Mouse (Mus musculus): ENCODE measurements around the gene Fhdc1. TPM values are rescaled to one million over a fixed set of nuclear protein-coding genes. Genes with fewer than 3 reads are reported as not detected.

Gene Fhdc1
- total RNA-seq, 2 experiments from 2014 or later = 0.09 to 0.73 TPM

- no peak for ATAC-seq (ENCODE audit: poor library complexity, severe bottlenecking)
These were observed 5.1 kb downstream of the Fhdc1 start for GRCm38 (mm10) chr3:84474981-84475775.

GRCm38 (mm10) chr3:84474398-84474797 lies 5.8 kb downstream of the Fhdc1 start:
- no peak for ATAC-seq (ENCODE audit: poor library complexity, severe bottlenecking)

DNA sequence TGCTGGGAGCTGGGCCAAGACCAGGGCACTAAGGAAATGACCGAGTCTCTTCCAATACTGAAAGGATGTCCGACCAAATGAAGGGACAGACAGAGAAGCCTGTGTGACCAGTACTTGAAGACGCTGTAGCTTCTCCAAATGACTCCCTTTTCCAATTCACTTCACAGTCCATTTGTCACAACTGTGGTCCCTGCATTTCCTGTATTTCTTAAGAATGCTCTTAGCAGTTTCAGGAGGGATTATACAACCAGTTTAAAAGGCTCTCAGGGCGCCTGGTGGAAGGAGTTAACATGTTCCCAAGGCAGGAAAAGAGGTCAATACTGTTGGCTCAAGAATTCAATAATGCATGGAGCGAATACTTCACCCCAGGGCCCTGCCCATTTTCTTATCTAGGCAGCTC lies 7.3 kb downstream of the Fhdc1 start:
- ATAC-seq (ENCODE audit: poor library complexity, severe bottlenecking) = no peak

- ATAC-seq (ENCODE audit: poor library complexity, severe bottlenecking) = no peak
These were observed 7.7 kb downstream of the Fhdc1 start for GRCm38 (mm10) chr3:84472527-84472926.

- peak; percentile 47 for ATAC-seq (ENCODE audit: poor library complexity, severe bottlenecking)
These were observed 9.1 kb downstream of the Fhdc1 start for GRCm38 (mm10) chr3:84471146-84471545.

DNA sequence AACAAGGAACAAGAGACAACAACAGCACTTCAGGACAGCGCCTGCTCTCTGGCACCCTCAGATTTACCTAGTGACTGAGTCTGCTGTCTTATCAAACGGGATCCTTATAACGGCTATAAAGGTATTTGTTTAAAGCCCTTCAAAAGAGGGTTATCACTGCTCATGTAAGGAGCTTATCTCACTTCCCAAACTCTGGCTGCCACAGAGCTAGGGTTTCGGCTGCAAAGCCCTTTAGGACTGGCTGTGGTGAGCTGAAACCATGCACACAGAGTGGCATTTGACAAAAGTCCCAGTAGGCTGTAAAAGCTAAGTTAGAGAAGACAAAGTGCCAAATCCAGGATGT lies 12.1 kb downstream of the Fhdc1 start:
- no peak for ATAC-seq (ENCODE audit: poor library complexity, severe bottlenecking)

GRCm38 (mm10) chr3:84467419-84468110 lies 12.7 kb downstream of the Fhdc1 start:
- no peak for ATAC-seq (ENCODE audit: poor library complexity, severe bottlenecking)

DNA sequence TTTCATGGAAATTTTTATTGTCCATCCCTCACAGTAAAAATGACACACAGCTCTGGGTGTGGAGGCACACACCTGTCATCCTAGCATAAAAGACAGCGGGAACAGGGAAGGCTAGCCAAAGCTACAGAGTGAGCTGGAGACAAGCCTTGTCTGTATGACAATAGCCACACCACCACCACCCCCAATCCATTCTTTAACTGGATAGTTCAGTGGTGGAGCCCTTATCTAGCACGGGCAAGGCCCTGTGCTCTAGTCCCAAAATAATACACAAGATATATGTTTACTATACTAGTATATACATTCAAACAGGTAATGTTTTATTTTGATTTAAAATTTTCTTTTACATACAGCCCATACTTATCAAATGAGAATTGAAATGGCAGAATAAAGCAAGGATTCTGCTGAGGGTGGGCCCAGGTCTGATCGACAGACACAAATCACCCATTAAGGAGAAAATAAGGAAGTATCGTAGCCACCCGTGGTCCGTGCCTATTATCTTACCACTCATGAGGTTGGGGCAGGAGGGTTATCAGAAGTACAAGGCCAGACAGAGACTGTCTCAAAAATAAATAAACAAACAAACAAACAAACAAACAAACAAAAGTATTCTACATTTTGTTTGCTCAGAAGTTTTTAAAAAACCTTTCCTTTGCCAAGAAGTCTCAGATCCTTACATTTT lies 14.3 kb downstream of the Fhdc1 start:
- no peak for ATAC-seq (ENCODE audit: poor library complexity, severe bottlenecking)

DNA sequence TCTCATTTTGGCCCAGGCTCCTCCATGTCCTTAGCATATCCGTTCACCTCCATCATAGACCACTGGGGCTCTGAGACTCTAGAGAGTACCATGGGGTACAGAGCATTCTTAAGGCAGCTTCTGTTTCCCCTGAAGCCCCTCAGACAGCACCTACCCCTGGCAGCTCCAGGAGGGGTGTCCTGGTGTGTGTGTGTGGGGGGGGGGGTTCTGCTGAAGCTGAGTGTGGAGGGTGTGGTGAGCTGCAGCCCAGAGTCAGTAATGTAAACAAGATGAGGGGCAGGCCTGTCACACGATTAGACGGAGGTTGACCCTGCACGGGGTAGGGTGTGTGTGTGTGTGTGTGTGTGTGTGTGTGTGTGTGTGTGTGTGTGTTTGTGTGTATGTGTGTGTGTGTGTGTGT lies 18.5 kb downstream of the Fhdc1 start:
- ATAC-seq (ENCODE audit: poor library complexity, severe bottlenecking) = no peak

GRCm38 (mm10) chr3:84460952-84461351 lies 19.3 kb downstream of the Fhdc1 start:
- ATAC-seq (ENCODE audit: poor library complexity, severe bottlenecking) = peak; percentile 85

DNA sequence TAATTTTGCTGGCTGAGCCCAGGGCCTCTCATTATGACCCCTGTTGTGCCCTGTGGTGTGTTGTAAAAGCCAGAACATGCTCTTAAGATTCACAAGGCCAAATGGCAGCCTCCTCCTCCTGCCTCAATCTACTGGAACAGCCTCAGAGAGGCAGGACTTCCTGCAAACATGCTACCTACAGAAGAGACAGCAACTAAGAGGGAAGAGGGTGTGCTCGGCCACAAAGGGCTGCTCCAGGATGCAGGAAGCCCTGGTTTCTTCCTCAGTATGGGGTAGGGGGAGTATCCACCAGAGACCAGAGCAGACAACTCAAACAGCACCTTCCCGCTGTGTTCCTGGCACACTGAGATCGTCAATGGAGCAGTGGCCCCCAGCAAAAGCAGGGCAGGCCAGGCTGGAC lies 19.7 kb downstream of the Fhdc1 start:
- ATAC-seq (ENCODE audit: poor library complexity, severe bottlenecking) = peak; percentile 22

GRCm38 (mm10) chr3:84455733-84456417 lies 24.4 kb downstream of the Fhdc1 start:
- peak; percentile 50; the same call in 1 of the 2 replicates for ATAC-seq (ENCODE audit: poor library complexity, severe bottlenecking)

DNA sequence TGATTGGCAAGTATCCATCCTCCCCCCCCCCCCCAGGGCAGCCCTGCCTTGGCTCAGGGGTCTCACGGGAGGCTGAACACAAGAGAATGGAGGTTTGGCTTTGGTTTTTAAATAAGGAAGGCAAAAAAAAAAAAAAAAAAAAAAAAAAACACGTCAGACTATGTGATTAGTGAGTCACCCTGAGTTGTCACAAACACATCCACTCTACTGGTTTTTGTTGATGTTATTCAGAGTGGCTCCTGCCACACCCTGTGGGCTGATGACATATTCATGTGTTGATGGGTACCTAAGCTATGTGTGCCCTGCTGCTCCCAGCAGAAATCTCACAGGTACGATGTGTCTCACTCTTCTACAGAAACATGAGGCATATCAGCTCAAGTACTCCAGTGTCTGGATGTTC lies 29.6 kb downstream of the Fhdc1 start:
- no peak for ATAC-seq (ENCODE audit: poor library complexity, severe bottlenecking)

DNA sequence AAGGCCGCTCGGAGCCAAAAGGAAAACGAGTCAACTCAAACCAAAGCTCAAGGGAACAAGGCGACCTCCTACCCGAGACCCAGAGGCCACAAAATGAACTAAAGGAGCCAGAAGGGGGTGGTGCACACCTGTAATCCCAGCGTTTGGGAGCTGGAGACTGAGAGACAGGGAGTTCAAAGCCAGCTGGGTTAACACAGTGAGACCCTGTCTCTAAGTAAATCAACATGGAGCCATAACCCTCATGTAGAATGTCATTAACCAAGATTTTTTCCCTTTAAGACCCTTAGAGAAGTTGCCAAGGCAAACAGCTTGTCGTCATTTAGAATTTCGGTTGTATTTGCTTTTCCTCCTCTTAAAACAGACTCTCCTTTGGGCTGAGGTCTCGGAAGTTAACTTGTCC lies 31.2 kb downstream of the Fhdc1 start:
- no peak for ATAC-seq (ENCODE audit: poor library complexity, severe bottlenecking)

- no peak for ATAC-seq (ENCODE audit: poor library complexity, severe bottlenecking)
These were observed 32.4 kb downstream of the Fhdc1 start for GRCm38 (mm10) chr3:84447803-84448202.

DNA sequence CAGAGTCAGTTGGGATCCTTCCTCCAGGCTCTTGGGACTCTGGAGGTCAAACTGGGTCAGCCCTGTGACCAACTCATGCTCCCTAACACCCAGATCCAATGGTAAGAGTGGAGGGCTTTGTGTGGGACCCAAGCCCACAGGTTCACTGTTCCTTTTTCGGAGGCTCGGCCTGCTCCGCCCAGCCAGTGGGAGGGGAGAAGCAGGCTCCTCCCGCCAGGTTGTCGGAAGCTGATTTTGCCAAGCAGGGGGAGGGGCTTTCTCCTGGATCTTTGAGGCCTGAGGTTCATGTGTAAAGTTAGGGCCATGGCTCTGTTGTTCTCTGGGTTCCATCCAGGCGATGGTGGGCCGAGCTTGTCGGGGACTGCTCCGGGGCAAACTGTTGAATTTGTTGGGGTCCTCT lies 34.4 kb downstream of the Fhdc1 start:
- no peak for ATAC-seq (ENCODE audit: poor library complexity, severe bottlenecking)

DNA sequence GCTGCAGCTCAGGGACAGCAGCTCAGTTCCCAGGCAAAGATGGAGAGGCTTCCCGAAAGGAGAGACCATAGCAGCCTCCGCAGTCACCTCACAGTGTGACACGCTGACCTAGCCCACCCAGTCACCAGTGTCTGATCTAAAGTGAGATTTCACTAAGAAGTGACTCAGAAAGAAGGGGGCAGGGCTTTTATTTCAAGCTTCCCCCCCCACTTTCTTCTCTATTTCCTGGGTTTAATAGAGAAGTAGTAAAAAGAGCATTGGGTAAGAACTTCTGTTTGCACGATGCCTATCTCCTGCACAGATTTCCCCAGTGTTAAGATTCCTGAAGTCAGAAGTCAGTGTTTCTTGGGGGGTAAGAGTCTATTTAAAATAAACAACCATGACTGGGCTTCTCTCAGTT lies 37.3 kb downstream of the Fhdc1 start:
- peak; percentile 62 for ATAC-seq (ENCODE audit: poor library complexity, severe bottlenecking)

DNA sequence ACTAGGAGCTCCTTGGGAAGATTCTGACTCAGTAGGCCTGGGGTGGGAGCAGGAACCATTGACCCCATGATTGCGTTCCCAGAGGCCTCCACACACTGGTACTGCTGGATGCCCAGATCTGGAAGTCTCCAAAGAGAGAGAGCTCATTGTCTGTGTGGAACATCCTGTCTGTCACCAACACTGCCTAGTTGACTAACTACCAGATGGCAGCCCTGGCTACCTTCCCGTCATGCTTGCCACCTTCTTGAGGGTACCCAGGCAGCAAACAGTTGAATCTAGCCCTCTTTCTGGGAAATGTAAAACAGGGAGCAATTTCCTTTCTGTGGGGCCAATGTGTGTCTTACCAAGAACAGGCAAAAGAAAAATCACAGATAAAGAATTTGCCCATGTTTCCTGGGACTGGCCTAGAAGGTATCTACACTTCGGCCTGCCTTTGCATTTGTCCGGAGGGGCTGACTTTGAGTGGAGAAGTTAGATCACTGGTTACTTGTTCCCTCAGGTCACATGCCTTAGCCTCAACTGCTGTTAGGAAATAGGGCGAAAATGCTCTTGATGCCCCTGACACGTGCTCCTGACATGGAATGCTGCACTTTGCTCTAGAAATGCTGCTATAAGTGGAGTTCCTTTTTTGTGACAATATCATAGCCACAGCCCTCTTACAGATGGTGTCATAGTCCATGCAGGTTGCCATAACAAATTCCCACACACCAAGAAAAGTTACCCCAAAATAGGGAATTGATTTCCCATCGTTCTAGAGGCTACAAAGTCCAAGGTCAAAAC lies 40.6 kb downstream of the Fhdc1 start:
- no peak for ATAC-seq (ENCODE audit: poor library complexity, severe bottlenecking)

- ATAC-seq (ENCODE audit: poor library complexity, severe bottlenecking) = no peak
These were observed 41.4 kb downstream of the Fhdc1 start for GRCm38 (mm10) chr3:84438840-84439239.

- no peak for ATAC-seq (ENCODE audit: poor library complexity, severe bottlenecking)
These were observed 42.1 kb downstream of the Fhdc1 start for GRCm38 (mm10) chr3:84438118-84438517.

DNA sequence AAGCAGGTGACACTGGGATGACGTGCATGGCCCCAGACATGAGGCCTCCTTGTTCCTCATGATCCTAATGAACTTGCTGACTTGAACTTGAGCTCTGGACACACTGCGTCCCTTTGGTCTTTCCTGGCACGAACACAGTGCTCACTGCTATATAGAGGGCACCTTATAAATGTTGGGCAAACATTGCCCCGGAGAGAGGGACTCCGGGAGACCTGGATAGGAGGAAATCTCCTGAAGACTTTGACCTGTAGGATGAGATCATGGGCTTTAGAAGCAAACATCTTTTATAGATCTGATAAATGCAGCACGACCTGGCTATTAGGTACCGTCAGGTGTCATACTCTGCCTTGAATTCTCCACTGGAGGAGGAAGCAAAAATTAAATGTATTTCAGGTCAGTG lies 43.3 kb downstream of the Fhdc1 start:
- no peak for ATAC-seq (ENCODE audit: poor library complexity, severe bottlenecking)

All from megakaryocyte, adult 5-6 weeks (primary cell).